Mouse (Mus musculus): Measurements from ENCODE around the gene Eif5a2. TPM values are rescaled to one million over a fixed set of nuclear protein-coding genes. Genes with fewer than 3 reads are reported as not detected.

Gene Eif5a2
- 39.2 and 44.0 TPM in 2 replicates for polyA plus RNA-seq (2012; rRNA removed)

DNA sequence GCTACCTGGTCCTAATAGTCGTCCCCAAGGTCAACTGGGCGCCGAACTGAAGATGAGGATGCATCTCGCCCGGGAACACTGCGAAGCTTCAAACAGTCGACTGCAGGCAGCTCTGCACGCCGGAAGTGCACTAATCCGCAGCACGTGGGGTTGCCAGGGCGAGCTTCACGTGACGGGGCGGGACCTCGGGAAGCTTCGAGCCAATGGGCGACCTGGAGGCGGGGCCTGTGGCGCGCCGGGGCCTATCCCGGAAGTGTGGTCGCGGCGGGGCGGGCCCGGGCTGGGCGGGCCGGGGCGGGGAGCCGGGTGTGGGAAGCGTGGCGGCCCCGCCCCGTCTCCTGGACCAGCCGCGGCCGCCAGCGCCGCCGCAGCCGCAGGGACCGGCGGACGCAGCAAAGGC is at the start of gene Eif5a2:
TSS of gene Eif5a2 (plus strand) at position 283 of the 400 bp plus-strand sequence.
- DNase-seq: peak; percentile 91 to 92
- no peak within 1 kb of the TSS for H3K27ac ChIP-seq (ENCODE audit: insufficient read depth, low read length)
- no peaks in the 10 kb centered on the region for H3K4me1 ChIP-seq (ENCODE audit: control insufficient read depth, insufficient read depth, low read length)
- TF ChIP-seq POLR2A (IDR thresholded peaks at IDR 0.05; ENCODE audit: borderline replicate concordance, insufficient read depth, low read length) (no peak), CTCF (IDR thresholded peaks at IDR 0.05; ENCODE audit: borderline replicate concordance, insufficient read depth, low read depth, low read length) (no peak)
- H3K4me3 ChIP-seq (replicated peaks; ENCODE audit: insufficient read depth, low read depth, low read length): peak within 1 kb of the TSS; percentile 60
- H3K27me3 ChIP-seq (ENCODE audit: control insufficient read depth, insufficient read depth, low read length): no peaks in the 10 kb centered on the region
- 2% methylated on average over 42 of the region's 46 CpGs for WGBS

- Histone ChIP-seq H3K4me1 (ENCODE audit: control insufficient read depth, insufficient read depth, low read length) (no peaks in the 10 kb centered on the region), H3K27ac (ENCODE audit: insufficient read depth, low read length) (no peak overlapping the region), H3K4me3 (replicated peaks; ENCODE audit: insufficient read depth, low read depth, low read length) (no peak overlapping the region), H3K27me3 (ENCODE audit: control insufficient read depth, insufficient read depth, low read length) (no peaks in the 10 kb centered on the region)
- TF ChIP-seq CTCF (IDR thresholded peaks at IDR 0.05; ENCODE audit: borderline replicate concordance, insufficient read depth, low read depth, low read length) (no peak), POLR2A (IDR thresholded peaks at IDR 0.05; ENCODE audit: borderline replicate concordance, insufficient read depth, low read length) (no peak)
- DNase-seq: no peak
- 81% methylated on average over 2 of the region's 2 CpGs for WGBS
Measured at GRCm38 (mm10) chr3:28734712-28735111, 46.4 kb upstream of the Eif5a2 start.

DNA sequence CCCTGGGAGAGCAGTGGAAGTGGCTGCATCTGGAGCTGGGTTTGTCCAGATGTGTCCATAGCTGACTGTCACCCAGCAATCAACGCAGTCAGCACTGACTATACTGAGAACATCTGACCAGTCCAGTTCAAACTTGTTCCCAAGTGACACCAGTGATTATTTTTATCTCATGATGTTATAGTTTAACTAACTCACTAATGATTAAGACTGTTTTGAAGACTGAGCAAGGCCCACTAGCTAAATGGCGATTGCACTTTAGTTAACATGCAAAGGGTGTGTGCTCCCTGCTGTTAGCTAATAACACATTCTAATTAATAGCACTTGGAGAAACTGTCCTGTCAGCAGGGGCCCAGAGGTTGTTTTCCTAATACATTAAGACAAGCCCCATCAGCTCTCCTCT is 44.1 kb upstream of the Eif5a2 start:
- no peak overlapping the region for H3K4me3 ChIP-seq (replicated peaks; ENCODE audit: insufficient read depth, low read depth, low read length)
- no peak for DNase-seq
- TF ChIP-seq CTCF (IDR thresholded peaks at IDR 0.05; ENCODE audit: borderline replicate concordance, insufficient read depth, low read depth, low read length) (no peak), POLR2A (IDR thresholded peaks at IDR 0.05; ENCODE audit: borderline replicate concordance, insufficient read depth, low read length) (no peak)
- WGBS: 51% methylated on average over 2 of the region's 2 CpGs
- H3K4me1 ChIP-seq (ENCODE audit: control insufficient read depth, insufficient read depth, low read length): no peaks in the 10 kb centered on the region
- H3K27ac ChIP-seq (ENCODE audit: insufficient read depth, low read length): no peak overlapping the region
- H3K27me3 ChIP-seq (ENCODE audit: control insufficient read depth, insufficient read depth, low read length): no peaks in the 10 kb centered on the region

- no peak for DNase-seq
- H3K4me3 ChIP-seq (replicated peaks; ENCODE audit: insufficient read depth, low read depth, low read length): no peak overlapping the region
- 55% methylated on average over 6 of the region's 6 CpGs for WGBS
Measured at GRCm38 (mm10) chr3:28740353-28740752, 40.7 kb upstream of the Eif5a2 start.

DNA sequence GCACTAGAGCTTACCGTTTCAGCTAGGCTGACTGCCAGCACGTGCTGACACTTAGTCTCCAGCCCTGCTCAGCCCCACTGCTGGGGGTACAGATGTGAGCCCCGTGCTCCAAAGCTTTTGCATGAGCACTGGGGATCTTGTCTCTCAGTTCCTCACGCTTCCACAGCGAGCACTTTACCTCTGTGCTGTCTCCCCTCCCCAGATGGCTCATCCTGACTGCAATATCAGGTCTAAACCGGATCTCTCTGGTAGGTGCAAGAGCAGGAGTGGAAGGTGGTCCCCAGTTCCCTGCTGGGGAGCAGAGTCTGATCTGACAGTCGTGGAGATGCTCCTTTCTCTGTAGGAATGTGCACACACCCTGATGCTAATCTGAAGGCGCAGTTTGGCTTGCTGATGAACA is 37.8 kb upstream of the Eif5a2 start:
- TF ChIP-seq CTCF (IDR thresholded peaks at IDR 0.05; ENCODE audit: borderline replicate concordance, insufficient read depth, low read depth, low read length) (no peak), POLR2A (IDR thresholded peaks at IDR 0.05; ENCODE audit: borderline replicate concordance, insufficient read depth, low read length) (no peak)
- DNase-seq: no peak
- Histone ChIP-seq H3K27ac (ENCODE audit: insufficient read depth, low read length) (no peak overlapping the region), H3K4me1 (ENCODE audit: control insufficient read depth, insufficient read depth, low read length) (no peaks in the 10 kb centered on the region), H3K4me3 (replicated peaks; ENCODE audit: insufficient read depth, low read depth, low read length) (no peak overlapping the region), H3K27me3 (ENCODE audit: control insufficient read depth, insufficient read depth, low read length) (no peaks in the 10 kb centered on the region)
- 31% methylated on average over 8 of the region's 8 CpGs for WGBS

More at GRCm38 (mm10) chr3:28740353-28740752, 40.7 kb upstream of the Eif5a2 start:
- no peak for TF ChIP-seq POLR2A (IDR thresholded peaks at IDR 0.05; ENCODE audit: borderline replicate concordance, insufficient read depth, low read length)
- TF ChIP-seq CTCF (IDR thresholded peaks at IDR 0.05; ENCODE audit: borderline replicate concordance, insufficient read depth, low read depth, low read length): no peak
- no peaks in the 10 kb centered on the region for H3K27me3 ChIP-seq (ENCODE audit: control insufficient read depth, insufficient read depth, low read length)
- H3K27ac ChIP-seq (ENCODE audit: insufficient read depth, low read length): no peak overlapping the region
- no peaks in the 10 kb centered on the region for H3K4me1 ChIP-seq (ENCODE audit: control insufficient read depth, insufficient read depth, low read length)

DNA sequence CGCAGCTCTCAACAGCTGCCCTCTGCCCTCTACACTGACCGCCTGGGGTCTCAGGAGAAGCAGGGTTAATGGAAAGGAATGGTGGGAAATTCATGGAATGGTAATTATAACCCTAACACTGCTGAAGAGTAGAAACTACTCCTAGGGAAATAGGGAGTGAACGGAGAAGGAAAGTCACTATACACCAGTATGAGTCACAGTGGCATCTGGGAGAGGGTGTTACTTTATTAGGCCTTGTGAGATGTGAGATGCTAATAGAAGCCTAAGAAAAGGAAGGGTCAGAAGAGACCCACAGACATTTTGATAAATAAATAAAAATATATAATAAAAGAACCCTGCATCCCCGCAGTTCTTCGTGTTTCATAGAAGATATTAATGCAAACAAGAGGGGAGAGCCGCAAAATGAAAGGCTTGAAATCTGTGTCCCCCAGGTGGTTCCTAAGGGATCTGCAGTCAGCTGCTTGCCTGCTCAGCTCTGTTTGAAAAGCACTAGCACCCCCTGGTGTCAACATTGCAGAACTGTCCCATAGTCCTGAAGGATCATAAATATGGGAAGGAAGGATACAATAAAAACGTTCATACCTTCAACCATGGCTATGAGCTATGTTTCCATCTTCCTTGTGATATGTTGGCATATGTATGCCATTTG is 35.1 kb upstream of the Eif5a2 start:
- no peaks in the 10 kb centered on the region for H3K27me3 ChIP-seq (ENCODE audit: control insufficient read depth, insufficient read depth, low read length)
- 29% methylated on average over 7 of the region's 7 CpGs for WGBS
- peak; percentile 73 to 76 for DNase-seq
- no peaks in the 10 kb centered on the region for H3K4me1 ChIP-seq (ENCODE audit: control insufficient read depth, insufficient read depth, low read length)
- no peak for TF ChIP-seq POLR2A (IDR thresholded peaks at IDR 0.05; ENCODE audit: borderline replicate concordance, insufficient read depth, low read length)
- TF ChIP-seq CTCF (IDR thresholded peaks at IDR 0.05; ENCODE audit: borderline replicate concordance, insufficient read depth, low read depth, low read length): peak; percentile 100
- H3K27ac ChIP-seq (ENCODE audit: insufficient read depth, low read length): no peak overlapping the region
- H3K4me3 ChIP-seq (replicated peaks; ENCODE audit: insufficient read depth, low read depth, low read length): no peak overlapping the region

DNA sequence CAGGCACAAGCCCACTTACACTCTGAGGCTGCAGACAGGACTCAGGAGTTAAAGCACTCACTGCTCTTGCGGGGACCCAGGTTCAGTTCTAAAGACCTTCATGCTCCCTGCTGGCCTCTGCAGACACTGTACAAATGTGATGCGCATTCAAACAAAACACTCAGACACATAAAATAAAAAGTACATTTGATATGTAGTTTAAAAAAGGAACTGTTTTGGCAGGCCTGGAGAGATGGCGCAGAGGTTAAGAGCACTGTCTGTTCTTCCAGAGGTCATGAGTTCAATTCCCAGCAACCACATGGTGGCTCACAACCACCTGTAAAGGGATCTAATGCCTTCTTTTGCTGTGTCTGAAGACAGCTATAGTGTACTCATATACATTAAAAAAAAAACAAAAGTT is 32.9 kb upstream of the Eif5a2 start:
- 87% methylated on average over 3 of the region's 3 CpGs for WGBS
- no peaks in the 10 kb centered on the region for H3K4me1 ChIP-seq (ENCODE audit: control insufficient read depth, insufficient read depth, low read length)
- TF ChIP-seq POLR2A (IDR thresholded peaks at IDR 0.05; ENCODE audit: borderline replicate concordance, insufficient read depth, low read length) (no peak), CTCF (IDR thresholded peaks at IDR 0.05; ENCODE audit: borderline replicate concordance, insufficient read depth, low read depth, low read length) (no peak)
- DNase-seq: no peak
- no peaks in the 10 kb centered on the region for H3K27me3 ChIP-seq (ENCODE audit: control insufficient read depth, insufficient read depth, low read length)
- H3K27ac ChIP-seq (ENCODE audit: insufficient read depth, low read length): no peak overlapping the region
- no peak overlapping the region for H3K4me3 ChIP-seq (replicated peaks; ENCODE audit: insufficient read depth, low read depth, low read length)

DNA sequence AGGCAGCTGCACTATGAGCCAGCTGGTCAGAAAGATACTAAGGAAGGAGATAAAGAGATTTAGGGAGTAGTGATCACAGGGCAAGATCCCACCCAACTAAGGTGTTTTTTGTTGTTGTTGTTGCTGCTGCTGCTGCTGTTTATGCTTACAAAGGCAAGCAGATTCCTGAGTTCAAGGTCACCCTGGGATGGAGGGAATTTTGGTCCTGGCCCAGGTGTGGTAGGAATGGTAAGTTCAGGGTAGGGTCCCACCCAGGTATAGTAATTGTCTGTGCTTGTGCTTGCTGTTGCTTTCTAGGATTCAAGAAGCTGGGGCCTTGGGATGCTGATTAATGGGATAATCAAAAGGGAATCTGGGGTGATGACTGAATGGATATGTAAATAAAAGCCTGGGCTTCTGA is 32.1 kb upstream of the Eif5a2 start:
- DNase-seq: no peak
- TF ChIP-seq CTCF (IDR thresholded peaks at IDR 0.05; ENCODE audit: borderline replicate concordance, insufficient read depth, low read depth, low read length): no peak
- no peak for TF ChIP-seq POLR2A (IDR thresholded peaks at IDR 0.05; ENCODE audit: borderline replicate concordance, insufficient read depth, low read length)
- Histone ChIP-seq H3K27me3 (ENCODE audit: control insufficient read depth, insufficient read depth, low read length) (no peaks in the 10 kb centered on the region), H3K27ac (ENCODE audit: insufficient read depth, low read length) (no peak overlapping the region), H3K4me1 (ENCODE audit: control insufficient read depth, insufficient read depth, low read length) (no peaks in the 10 kb centered on the region), H3K4me3 (replicated peaks; ENCODE audit: insufficient read depth, low read depth, low read length) (no peak overlapping the region)
